Mouse (Mus musculus) embryo, embryonic 11.5 days (tissue): ENCODE measurements around the gene Slpi.
A peak's percentile ranks its signal among the peaks of the same experiment; 100 is the strongest.
"Not testable (repeated sequence)": the region's sequence is repeated elsewhere in the genome, so short reads cannot be mapped to it uniquely, and the experiment has no call there.

Experiments
- DNase-seq: peaks from one replicate; pipeline ENCODE4 v3.0.0-alpha.2; 2012; ENCODE audit warnings: low read depth, low spot score

Slpi gene

DNA sequence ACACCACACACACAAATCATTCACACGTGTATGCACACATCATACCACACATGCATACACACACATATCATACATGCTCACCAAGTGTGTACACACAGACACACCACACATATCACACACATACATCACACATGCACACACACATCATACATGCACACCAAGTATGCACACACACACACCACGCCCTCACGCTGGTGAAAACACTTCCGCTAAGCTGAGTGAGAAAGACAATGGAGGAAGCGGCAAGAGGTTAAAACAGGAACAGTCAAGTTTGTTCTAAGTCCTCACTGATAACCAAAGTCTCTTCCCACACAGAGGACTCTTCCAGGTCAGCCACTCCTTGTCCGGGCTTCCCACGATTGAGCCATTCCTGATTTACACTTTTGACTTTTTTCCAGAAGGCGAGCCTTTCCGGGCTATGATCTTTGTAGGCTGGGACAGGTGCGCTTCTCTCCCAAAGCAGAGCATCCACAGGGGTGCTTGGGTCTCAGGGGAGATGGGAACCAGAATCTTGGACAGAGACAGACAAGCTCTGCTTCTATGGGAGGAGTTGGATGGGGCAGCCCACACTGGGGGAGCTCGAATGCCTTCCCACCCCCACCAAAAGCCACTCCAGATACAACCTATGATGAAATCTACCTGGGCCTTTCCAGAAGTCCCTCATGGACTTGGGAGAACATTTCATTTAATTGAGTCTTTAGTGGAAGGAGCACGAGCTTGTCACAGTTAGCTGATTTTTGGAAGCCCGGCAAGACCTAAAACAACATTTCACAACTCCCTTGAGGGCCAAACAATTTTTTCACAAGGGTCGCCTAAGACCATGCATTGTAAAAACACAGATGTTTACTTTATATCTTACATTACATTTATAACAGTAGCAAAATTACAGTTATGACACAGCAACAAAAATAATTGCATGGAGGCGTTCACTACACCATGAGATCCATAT, 11.1 kb downstream of the Slpi start:
- no peak for DNase-seq

DNA sequence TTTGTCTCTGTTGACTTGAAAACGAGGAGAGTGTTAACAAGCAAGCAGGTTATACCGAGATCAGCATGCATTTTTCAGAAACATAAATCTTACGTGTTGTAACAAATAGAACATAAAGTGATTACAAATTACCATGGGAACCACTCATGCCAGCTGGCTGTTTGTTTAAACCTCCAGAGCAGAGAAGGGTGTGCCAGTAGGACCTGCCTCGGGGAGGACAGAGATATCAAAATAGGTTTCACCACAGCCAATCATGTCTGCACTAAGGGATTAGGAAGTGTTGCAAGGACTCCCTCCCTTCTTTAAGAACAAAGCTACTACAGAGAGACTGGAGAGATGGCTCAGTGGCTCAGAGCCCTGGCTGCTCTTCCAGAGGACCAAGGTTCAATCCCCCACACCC, 15.7 kb downstream of the Slpi start:
- no peak for DNase-seq

DNA sequence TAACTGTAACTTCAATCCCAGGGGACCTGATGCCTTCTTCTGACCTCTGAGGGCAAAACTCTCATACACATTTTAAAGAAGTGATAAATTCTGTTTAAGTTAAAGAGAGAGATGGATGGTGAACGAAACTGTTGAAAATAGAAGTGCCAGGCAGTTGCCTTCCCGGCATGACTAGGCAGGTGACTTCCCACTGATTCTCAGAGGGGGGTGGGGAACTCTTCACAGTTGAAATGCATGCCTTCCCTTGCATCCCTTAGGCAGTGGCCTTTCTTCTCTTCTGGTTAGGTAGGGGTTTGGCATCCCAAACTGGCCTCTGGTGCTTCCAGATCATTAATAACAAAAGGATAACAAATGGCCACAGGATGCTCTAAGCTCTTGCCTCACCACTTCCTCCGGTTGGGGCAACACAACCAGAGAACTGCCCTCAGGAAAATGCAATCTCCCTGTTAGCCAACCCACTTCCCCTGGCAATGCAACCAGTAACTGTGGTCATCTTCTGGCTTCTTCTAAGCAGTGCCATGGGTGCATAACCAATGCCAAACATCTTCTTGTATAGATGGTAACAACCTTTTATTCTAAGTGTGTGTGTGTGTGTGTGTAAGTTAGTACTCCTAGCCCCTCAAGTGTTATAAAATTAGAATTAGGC, 16.4 kb downstream of the Slpi start:
- DNase-seq, result no peak

DNA sequence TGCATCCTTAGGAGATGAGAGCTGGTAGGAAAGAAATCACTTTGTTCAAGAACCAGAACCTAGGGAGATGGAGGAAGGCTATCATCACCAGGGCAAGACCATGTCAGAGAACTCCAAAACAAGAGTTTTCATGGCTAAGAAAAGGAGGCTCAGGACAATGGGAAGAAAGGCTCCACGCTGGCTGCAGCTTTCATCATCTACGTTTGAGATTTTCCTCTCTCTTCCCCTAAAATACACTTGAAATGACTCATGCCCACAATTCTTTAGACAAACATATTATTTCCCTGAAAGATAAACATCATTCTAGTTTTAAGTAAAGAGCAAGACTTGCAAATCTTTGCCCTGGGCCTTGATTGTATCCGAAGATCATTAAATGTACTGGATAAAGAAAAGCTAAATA, 17.5 kb downstream of the Slpi start:
- DNase-seq, result no peak

DNA sequence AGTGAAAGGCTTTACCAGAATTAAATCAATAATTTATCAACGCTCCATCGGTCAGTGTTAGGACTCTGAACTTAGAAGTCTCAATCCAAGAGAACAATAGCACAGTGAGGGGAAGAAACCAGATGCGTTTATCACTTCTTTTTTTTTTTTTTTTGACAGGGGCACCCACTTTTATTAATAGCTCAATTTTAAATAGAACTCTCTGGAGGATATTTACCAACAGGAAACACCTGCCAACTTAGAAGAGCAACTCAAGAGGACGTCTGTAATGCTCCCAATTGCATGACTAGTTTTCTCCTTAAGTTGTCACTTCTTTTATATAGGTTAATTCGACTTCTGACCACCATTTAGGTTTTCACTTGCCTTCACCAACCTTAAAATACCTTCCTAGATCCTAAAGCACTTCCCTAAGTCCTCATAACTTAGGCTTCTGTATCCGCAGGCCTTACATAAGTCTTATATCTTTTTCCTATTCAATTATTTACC, 20.2 kb downstream of the Slpi start:
- DNase-seq, result no peak

DNA sequence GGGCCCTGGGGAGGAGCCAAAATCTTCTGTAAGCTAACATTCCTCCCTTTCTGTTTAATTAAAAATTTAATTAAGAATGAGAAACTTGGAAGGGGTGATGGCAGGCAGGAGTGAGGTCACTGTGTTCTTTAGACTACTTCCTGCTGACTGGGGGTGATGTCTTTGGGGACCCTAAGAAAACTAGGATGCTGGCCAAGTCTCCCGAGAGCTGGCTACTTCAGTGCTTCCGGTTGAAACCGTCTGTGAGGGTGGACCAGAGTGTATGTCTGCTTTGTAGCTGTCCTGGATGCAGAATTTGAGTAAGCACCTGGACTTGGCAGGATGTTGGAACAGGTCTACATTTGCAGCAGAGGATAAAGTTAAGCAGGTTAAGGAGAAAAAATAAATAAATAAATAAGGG, 21.9 kb downstream of the Slpi start:
- no peak for DNase-seq

DNA sequence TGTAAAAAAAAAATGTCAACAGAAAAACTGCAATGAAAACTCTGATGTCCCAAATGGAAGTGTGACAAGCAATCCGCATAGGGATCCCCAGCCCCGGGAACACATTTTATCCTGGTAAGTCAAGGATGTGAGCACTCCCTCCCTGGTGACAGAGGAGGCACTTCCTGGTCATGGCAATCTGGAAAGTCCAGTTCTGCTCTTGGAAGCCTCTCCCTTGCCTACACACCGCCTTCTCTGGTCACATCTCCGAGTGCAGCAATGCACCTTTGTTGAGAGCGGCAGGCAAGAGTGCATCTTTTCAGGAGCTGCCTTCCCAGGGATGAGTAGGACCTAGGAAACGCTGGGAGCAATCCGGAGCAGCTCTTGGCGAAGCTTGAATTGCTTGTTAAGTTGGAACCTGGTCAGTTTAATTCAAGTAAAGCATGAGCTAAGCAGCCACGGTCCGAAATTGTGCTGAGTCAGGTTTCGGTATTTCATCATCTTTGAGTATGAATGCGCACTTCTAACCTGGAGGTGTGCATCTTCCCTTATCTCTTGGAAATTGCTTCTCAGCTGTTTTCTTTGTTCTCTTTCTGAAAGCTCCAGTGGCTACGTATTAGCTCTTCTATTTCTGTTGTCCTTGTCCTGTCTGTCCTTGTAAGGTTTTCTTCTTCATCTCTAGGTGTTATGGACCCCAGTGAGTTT, 27.8 kb downstream of the Slpi start:
- no peak for DNase-seq

DNA sequence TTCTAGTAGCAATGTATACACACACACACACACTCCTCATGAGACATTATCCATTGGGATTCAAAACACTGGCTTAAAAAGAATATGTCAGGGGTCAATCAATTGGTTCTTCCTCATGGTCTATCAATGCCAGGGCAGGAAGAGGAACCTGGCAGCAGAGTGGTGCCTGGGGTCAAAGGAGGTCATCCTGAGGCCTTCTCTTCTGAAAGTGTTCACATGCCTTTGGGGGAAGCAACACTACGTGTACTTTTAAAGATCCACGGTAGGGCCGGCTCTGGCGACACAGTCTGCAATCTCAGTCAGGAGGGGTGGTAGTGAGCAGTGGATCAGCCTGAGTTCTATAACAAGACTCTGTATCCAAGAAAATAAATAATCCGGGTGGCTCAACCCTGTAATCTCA, 29.2 kb downstream of the Slpi start:
- no peak for DNase-seq

DNA sequence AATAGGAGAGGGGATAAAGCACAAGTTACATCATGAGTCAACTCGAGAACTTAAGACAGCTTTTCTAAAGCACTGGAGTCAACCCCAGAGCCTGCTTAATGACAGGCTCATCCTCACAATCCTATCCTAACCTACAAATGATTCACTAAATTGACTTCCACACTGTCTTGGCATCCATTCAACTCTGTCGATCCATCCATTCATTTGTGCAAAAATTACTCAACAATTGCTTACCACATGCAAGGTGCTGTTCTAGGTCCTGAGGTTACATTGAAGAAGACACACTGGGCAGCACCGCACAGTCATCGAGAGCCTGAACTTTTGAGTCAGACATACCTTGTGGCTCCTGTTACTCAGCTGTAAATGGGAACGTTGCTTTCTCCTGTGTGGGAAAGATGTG, 29.9 kb downstream of the Slpi start:
- no peak for DNase-seq

DNA sequence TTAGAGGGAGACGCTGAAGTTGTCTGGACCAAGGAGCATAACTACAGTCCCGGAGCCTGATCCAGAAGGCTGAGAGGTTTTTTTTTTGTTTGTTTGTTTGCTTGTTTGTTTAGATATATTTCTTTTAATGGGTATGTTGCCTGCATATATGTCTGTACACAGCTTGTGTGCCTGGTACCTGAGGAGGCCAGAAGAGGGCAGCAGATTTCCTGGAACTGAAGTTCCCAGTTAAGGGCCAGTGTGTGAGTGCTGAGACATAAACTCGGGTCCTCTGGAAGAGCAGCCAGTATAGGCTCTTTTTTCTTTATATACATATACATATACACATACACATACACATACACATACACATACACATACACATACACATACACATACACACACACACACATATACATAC, 30.5 kb downstream of the Slpi start:
- no peak for DNase-seq

DNA sequence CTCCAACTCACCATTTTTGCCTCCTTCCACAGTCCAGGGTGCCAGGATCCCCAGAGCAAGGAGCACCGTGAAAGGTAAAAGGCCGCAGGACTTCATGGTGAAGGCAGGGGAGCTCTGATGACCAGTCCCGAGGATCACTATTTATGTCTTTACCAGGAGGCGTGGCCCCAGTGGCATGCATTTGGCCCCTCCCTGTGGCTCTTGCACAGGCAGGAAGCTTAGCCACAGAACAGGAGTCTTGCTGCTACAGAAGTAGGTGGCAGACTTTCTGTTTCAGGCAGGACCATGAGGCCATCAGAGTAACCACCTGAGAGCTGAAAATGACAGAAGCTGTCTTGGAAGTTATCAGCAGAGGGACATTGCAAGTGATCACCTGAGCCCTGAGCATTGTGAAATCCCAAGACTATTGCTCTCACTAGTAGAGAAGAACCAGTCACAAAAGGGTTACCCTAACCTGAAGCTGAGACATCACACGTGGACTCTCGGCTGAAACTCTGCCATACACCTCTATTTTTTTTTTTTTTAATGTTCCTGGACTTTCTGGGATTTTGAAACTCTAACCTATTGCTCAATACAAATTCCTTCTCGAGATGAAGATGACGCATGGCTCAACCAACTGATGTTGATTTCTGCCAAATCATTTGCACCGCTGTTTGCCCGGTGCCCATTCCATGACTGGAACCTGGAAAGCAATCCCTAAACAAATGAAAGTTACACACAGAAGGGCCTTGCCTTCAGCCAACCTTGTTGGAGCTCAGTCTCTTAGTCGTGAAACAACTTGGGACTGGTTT, 32.5 kb downstream of the Slpi start:
- DNase-seq, result no peak

DNA sequence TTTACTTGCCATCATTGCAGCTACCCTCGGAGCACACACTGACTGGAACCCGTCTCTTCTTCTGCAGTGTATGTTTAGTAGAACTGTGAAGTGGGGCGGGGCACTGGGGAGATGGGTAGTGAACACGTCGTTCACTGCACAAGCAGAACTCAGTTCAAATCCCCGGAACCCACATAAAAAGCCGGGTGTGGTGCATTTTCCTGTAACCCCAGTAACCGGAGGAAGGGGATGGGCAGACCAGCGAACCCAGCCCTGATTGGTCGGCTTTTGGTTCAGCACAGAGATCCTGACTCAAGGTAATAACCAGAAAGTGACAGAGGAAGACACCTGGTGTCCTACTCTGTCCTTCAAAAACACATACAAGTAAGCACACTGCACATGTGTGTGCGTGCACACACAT, 35.5 kb downstream of the Slpi start:
- no peak for DNase-seq

DNA sequence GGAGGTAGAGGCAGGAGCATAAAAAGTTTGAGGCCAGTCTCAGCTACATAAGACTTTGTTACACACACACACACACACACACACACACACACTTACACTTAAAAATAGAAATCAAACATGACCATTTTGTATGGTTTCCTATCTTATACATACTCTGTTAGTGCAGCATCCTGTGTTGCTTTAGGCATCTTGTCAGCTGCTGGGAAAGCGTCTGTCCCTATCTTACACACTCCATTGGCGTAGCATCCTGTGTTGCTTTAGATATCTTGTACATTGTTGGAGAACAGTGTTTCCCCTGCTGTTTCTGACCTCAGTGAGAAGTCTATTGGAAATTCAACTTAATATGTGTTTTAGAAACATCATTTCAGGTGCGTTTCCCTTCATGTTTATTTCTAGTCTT, 36.2 kb downstream of the Slpi start:
- DNase-seq, result no peak

DNA sequence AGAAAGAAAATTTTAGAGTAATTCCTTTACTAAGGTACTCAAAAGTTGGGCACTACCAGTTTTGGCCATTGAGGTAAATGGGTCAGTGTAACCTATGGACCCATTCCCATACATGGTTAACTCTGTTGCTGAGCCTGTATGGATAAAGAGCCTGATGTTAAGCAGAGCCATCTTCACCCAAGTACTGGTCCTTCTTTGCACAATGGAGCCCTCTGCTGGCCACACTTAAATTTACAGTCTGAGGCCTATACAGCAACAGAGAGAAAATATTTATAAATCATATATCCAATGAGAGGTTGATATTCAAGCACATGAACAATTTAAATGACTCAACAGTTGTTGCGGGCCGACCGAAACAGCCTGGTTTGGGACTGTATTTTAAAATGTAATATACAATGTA, 39.9 kb downstream of the Slpi start:
- DNase-seq, result peak; percentile 8

DNA sequence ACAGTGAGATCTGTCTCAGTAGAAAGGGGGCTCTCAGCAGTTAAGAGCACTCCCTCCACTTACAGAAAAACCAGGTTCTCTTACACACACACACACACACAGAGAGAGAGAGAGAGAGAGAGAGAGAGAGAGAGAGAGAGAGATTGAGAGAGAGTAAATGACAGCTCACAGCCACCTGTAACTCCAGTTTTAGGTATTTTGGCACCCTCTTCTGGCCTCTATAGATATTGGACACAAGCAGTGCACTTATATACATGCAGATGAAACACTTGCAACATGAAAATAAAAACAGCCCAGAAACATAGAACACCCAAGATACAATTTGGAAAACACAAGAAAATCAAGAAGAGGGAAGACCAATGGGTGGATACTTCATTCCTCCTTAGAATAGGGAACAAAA, 41.2 kb downstream of the Slpi start:
- DNase-seq, result not testable (repeated sequence)

DNA sequence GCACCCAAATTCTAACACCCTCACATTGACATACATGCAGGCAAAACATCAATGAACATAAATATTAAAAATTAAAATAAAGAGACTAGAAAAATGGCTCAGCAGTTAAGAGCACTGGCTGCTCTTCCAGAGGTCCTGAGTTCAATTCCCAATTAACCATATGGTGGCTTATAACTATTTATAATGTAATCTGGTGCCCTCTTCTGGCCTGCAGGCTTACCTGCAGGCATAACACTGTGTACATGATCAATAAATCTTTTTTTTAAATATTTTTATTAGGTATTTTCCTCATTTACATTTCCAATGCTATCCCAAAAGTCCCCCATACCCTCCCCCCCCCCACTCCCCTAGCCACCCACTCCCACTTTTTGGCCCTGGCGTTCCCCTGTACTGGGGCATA, 45.2 kb downstream of the Slpi start:
- DNase-seq, result not testable (repeated sequence)

DNA sequence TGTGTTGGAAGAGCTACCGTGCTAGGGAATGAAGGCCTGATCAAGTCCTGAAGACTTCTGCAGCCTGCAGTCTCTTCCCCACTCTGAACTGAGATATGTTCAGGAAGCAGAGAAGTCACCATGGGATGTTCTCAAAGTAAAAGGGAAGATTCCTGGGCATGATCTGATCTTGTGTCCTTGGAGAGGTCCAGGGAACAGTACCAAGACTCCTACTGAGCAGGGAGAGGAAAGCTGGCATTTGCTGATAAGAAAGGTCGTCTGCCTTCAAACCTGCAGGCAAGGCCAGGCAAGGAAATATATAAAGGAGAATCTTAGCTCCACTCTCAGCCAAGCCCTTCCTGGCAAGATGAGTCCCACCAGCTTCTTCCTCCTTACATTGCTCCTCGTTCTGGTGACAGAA, 56.5 kb downstream of the Slpi start, which contains the start of gene Svs5:
Gene Svs5 (plus strand): TSS at position 301 of the 400 bp plus-strand sequence.
- not testable (repeated sequence) for DNase-seq

DNA sequence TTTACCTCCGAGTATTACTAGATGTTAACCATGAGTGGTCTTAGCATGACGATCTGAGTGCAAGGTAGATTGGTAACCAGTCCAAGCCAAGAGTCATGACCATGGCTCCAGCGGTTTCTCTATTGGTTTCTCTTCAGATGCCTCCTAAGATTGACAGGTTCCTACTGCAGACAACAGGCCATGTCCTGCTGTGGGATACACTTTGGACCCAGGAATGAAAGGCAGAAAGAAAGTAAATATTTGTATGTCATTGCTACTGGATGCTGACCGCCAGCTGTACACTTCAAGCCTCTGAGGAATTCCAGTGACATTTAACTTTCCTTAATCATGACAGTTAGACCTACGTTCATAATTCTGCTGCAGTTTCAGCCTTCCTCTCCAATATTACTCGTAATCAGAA, 67.9 kb downstream of the Slpi start:
- DNase-seq, result no peak

DNA sequence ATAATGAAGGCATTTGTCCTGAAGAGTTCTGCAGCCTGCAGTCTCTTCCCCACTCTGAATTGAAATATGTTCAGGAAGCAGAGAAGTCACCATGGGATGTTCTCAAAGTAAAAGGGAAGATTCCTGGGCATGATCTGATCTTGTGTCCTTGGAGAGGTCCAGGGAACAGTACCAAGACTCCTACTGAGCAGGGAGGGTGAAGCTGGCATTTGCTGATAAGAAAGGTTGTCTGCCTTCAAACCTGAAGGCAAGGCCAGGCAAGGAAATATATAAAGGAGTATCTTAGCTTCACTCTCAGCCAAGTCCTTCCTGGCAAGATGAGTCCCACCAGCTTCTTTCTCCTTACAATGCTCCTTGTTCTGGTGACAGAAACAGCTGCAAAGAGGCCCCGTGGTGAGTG, 72.4 kb downstream of the Slpi start, which contains the start of gene Svs6:
Gene Svs6 (plus strand): TSS at position 301 of the 400 bp plus-strand sequence.
- DNase-seq, result not testable (repeated sequence)

DNA sequence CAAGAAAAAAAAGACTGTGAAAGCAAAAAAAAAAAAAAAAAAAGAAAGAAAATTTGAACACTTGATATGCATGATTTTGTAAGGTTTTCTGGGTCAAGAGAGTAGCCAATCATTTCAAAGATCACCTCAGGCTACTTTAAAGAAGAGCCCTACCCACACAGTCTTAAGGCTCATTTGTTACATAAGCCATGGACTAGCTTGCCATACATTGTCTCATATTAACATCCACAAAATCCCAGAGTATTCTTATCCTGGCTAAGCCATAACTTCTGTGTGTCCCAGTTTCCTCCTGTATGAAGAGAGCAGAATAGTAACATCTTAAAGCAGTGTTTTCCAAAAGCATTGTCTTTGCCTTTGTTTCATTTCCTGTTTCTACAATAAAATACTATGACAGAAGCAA, 73.4 kb downstream of the Slpi start:
- DNase-seq, result not testable (repeated sequence)

DNA sequence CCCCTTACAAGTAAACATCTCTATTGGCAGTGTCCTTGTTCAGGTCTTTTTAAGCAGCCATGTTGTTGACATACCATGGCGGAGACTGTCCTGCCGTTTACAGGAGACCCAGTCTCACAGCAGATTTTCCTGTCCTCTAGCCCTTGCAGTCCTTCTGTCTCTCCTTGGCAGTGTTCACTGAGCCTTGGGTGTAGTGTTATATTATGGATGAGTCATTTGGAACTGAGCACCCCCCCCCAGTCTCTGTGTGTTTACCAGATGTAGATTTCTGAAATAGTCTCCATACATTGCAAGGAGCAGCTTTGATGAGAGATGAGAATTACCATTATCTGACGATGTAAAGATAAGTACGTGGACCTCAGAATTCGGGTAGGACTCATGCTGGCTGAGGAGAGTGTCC, 76.3 kb downstream of the Slpi start:
- DNase-seq, result no peak
